Mouse (Mus musculus) olfactory bulb, adult 2 months (tissue): ENCODE results near the gene Iqcc.

Experiments
- CTCF ChIP-seq: fragments of 200-500 bp; IDR thresholded peaks from 2 replicates; pipeline ENCODE4 v1.5.1; 2012; ENCODE audit warnings: low read depth, mild to moderate bottlenecking, low read length, moderate library complexity; ENCODE audit not compliant: insufficient read depth
- POLR2A ChIP-seq: fragments of 200-500 bp; IDR thresholded peaks from 2 replicates; pipeline ENCODE4 v1.6.1; 2012; ENCODE audit warnings: mild to moderate bottlenecking, low read depth, low read length, moderate library complexity; ENCODE audit not compliant: insufficient read depth

- no peak for TF ChIP-seq CTCF
- TF ChIP-seq POLR2A: no peak
Measured at GRCm38 (mm10) chr4:129571551-129572084, 47.3 kb downstream of the Iqcc start.
